Mouse (Mus musculus): Measurements from ENCODE around the gene Specc1l. TPM values are rescaled to one million over a fixed set of nuclear protein-coding genes. Genes with fewer than 3 reads are reported as not detected.
A peak's percentile ranks its signal among the peaks of the same experiment; 100 is the strongest.

The Specc1l gene
- 10 to 100 TPM; 40.2 to 40.3 TPM for total RNA-seq (2021)

- DNase-seq (ENCODE audit: low spot score in 2 of 2), result peak; percentile 96 to 98
- intact Hi-C loops (cut with DNase I), result no loop called here
These were observed at the start of gene Specc1l for GRCm38 (mm10) chr10:75211807-75212645. Gene Specc1l (plus strand): TSS chr10:75212073.

GRCm38 (mm10) chr10:75165825-75166481, 45.9 kb upstream of the Specc1l start:
- no peak for DNase-seq (ENCODE audit: low spot score in 2 of 2)
- intact Hi-C loops (cut with DNase I), result no loop called here

GRCm38 (mm10) chr10:75166601-75167000, 45.3 kb upstream of the Specc1l start:
- no peak for DNase-seq (ENCODE audit: low spot score in 2 of 2)
- intact Hi-C loops (cut with DNase I), result no loop called here

- DNase-seq (ENCODE audit: low spot score in 2 of 2), result no peak
- intact Hi-C loops (cut with DNase I), result no loop called here
These were observed 41.5 kb upstream of the Specc1l start for GRCm38 (mm10) chr10:75170207-75170850.

GRCm38 (mm10) chr10:75173056-75173455, 38.8 kb upstream of the Specc1l start:
- intact Hi-C loops (cut with DNase I), result no loop called here
- DNase-seq (ENCODE audit: low spot score in 2 of 2), result no peak

- intact Hi-C loops (cut with DNase I), result no loop called here
- DNase-seq (ENCODE audit: low spot score in 2 of 2), result no peak
These were observed 38.2 kb upstream of the Specc1l start for GRCm38 (mm10) chr10:75173712-75174111.

- intact Hi-C loops (cut with DNase I), result no loop called here
- DNase-seq (ENCODE audit: low spot score in 2 of 2), result no peak
These were observed 35.4 kb upstream of the Specc1l start for GRCm38 (mm10) chr10:75176494-75176893.

- no peak for DNase-seq (ENCODE audit: low spot score in 2 of 2)
- intact Hi-C loops (cut with DNase I), result no loop called here
These were observed 33.0 kb upstream of the Specc1l start for GRCm38 (mm10) chr10:75178911-75179310.

- DNase-seq (ENCODE audit: low spot score in 2 of 2), result peak; percentile 67 to 69
- intact Hi-C loops (cut with DNase I), result loop anchor here (2.0 to 5.0 kb wide), 3 partner anchors 69 to 305 kb away; no protein-coding TSS in a partner anchor
These were observed 29.6 kb upstream of the Specc1l start for GRCm38 (mm10) chr10:75182151-75182774.

GRCm38 (mm10) chr10:75184826-75185225, 27.0 kb upstream of the Specc1l start:
- DNase-seq (ENCODE audit: low spot score in 2 of 2), result no peak
- intact Hi-C loops (cut with DNase I), result loop anchor here (5.0 kb wide), 1 partner anchor 252 kb away; no protein-coding TSS in a partner anchor

- intact Hi-C loops (cut with DNase I), result no loop called here
- DNase-seq (ENCODE audit: low spot score in 2 of 2), result no peak
These were observed 25.3 kb upstream of the Specc1l start for GRCm38 (mm10) chr10:75186551-75186950.

GRCm38 (mm10) chr10:75187366-75188056, 24.4 kb upstream of the Specc1l start:
- DNase-seq (ENCODE audit: low spot score in 2 of 2), result no peak
- intact Hi-C loops (cut with DNase I), result no loop called here

GRCm38 (mm10) chr10:75191647-75192046, 20.2 kb upstream of the Specc1l start:
- intact Hi-C loops (cut with DNase I), result no loop called here
- DNase-seq (ENCODE audit: low spot score in 2 of 2), result no peak

- intact Hi-C loops (cut with DNase I), result no loop called here
- DNase-seq (ENCODE audit: low spot score in 2 of 2), result no peak
These were observed 14.1 kb upstream of the Specc1l start for GRCm38 (mm10) chr10:75197817-75198216.

- intact Hi-C loops (cut with DNase I), result no loop called here
- no peak for DNase-seq (ENCODE audit: low spot score in 2 of 2)
These were observed 11.1 kb upstream of the Specc1l start for GRCm38 (mm10) chr10:75200733-75201132.

- DNase-seq (ENCODE audit: low spot score in 2 of 2), result no peak
These were observed 5.7 kb upstream of the Specc1l start for GRCm38 (mm10) chr10:75206192-75206591.

GRCm38 (mm10) chr10:75210841-75211240, 1.0 kb upstream of the Specc1l start:
- DNase-seq (ENCODE audit: low spot score in 2 of 2), result no peak
- intact Hi-C loops (cut with DNase I), result no loop called here

More at GRCm38 (mm10) chr10:75206192-75206591, 5.7 kb upstream of the Specc1l start:
- intact Hi-C loops (cut with DNase I), result no loop called here

GRCm38 (mm10) chr10:75212981-75213380, 1.1 kb downstream of the Specc1l start:
- intact Hi-C loops (cut with DNase I), result no loop called here

GRCm38 (mm10) chr10:75220722-75221121, 8.8 kb downstream of the Specc1l start:
- no peak for DNase-seq (ENCODE audit: low spot score in 2 of 2)
- intact Hi-C loops (cut with DNase I), result no loop called here

More at GRCm38 (mm10) chr10:75212981-75213380, 1.1 kb downstream of the Specc1l start:
- peak; percentile 12 for DNase-seq (ENCODE audit: low spot score in 2 of 2)

All from left cerebral cortex, postnatal 36 days (tissue).